Mouse (Mus musculus) MEL (cell line): Measurements from ENCODE around the gene Drg2. TPM values are rescaled to one million over a fixed set of nuclear protein-coding genes. Genes with fewer than 3 reads are reported as not detected.

Experiments used
- DNase-seq: peaks from one replicate; pipeline ENCODE4 v3.0.0; 2011; ENCODE audit warnings: low read depth, low spot score
- H3K27ac ChIP-seq: 2 replicates; pipeline ENCODE4 v1.5.1; 2012; ENCODE audit warnings: low read depth, mild to moderate bottlenecking, control low read depth, low read length, moderate library complexity; ENCODE audit not compliant: control insufficient read depth
- H3K27me3 ChIP-seq, 2 experiments: fragments of 150-350 bp in 1 of 2; sonication (generic) in 1 of 2; 2 replicates each; pipeline ENCODE4 v1.6.1; 2012; ENCODE audit warnings: low read length in 2 of 2, mild to moderate bottlenecking in 2 of 2, improper control_type of control experiment in 1 of 2, moderate library complexity in 1 of 2; ENCODE audit not compliant: insufficient read depth in 2 of 2, control insufficient read depth in 1 of 2
- H3K36me3 ChIP-seq, 2 experiments: 2 replicates each; pipeline ENCODE4 v1.6.1; 2012 to 2014; ENCODE audit warnings: low read length in 2 of 2, improper control_type of control experiment in 1 of 2, inconsistent platforms in 1 of 2, mild to moderate bottlenecking in 1 of 2; ENCODE audit not compliant: insufficient read depth in 2 of 2, control insufficient read depth in 1 of 2
- H3K4me1 ChIP-seq, 2 experiments: fragments of 150-350 bp in 1 of 2; sonication (generic) in 1 of 2; 2 replicates each; pipeline ENCODE4 v1.6.1; 2012; ENCODE audit warnings: low read length in 2 of 2, improper control_type of control experiment in 1 of 2, mild to moderate bottlenecking in 1 of 2; ENCODE audit not compliant: insufficient read depth in 2 of 2, control insufficient read depth in 1 of 2
- H3K4me3 ChIP-seq, 2 experiments: fragments of 150-350 bp in 1 of 2; sonication (generic) in 1 of 2; 2 replicates each; pipeline ENCODE4 v1.5.1; 2012; ENCODE audit warnings: low read depth in 2 of 2, low read length in 2 of 2, mild to moderate bottlenecking in 2 of 2, moderate library complexity in 2 of 2, control low read depth in 1 of 2, improper control_type of control experiment in 1 of 2; ENCODE audit not compliant: control insufficient read depth in 1 of 2, insufficient read depth in 1 of 2
- H3K79me2 ChIP-seq: 2 replicates; pipeline ENCODE4 v1.6.1; 2012; ENCODE audit warnings: mild to moderate bottlenecking, low read length, moderate library complexity; ENCODE audit not compliant: control insufficient read depth, poor library complexity, insufficient read depth
- H3K9ac ChIP-seq: 2 replicates; pipeline ENCODE4 v1.6.1; 2012; ENCODE audit warnings: low read depth, mild to moderate bottlenecking, control low read depth, low read length, moderate library complexity; ENCODE audit not compliant: control insufficient read depth, poor library complexity, severe bottlenecking
- H3K9me3 ChIP-seq: fragments of 150-350 bp; sonication (generic); replicated peaks from 2 replicates; pipeline ENCODE4 v1.6.1; 2012; ENCODE audit warnings: mild to moderate bottlenecking, low read length, improper control_type of control experiment, moderate library complexity; ENCODE audit not compliant: insufficient read depth
- CHD1 ChIP-seq: IDR thresholded peaks from 2 replicates; pipeline ENCODE4 v1.6.1; 2012; ENCODE audit warnings: low read depth, mild to moderate bottlenecking, inconsistent platforms, low read length, improper control_type of control experiment
- CHD2 ChIP-seq: IDR thresholded peaks from 2 replicates; pipeline ENCODE4 v1.6.1; 2011; ENCODE audit warnings: low read length, improper control_type of control experiment
- CTCF ChIP-seq, 3 experiments: IDR thresholded peaks in 2 of 3; conservative IDR thresholded peaks in 1 of 3; 2 replicates each; pipeline ENCODE4 v1.5.1; 2011 to 2012; ENCODE audit warnings: low read length in 3 of 3, low read depth in 2 of 3, mild to moderate bottlenecking in 2 of 3, improper control_type of control experiment in 1 of 3, inconsistent platforms in 1 of 3, mixed read lengths in 1 of 3, moderate library complexity in 1 of 3; ENCODE audit not compliant: control insufficient read depth in 1 of 3, insufficient read depth in 1 of 3, poor library complexity in 1 of 3, severe bottlenecking in 1 of 3
- ELF1 ChIP-seq: IDR thresholded peaks from 2 replicates; pipeline ENCODE4 v1.6.1; 2014; ENCODE audit warnings: low read depth, mild to moderate bottlenecking, inconsistent platforms, low read length, improper control_type of control experiment, moderate library complexity
- GABPA ChIP-seq: IDR thresholded peaks from 2 replicates; pipeline ENCODE4 v1.6.1; 2012; ENCODE audit warnings: low read depth, mild to moderate bottlenecking, inconsistent platforms, low read length, improper control_type of control experiment, moderate library complexity
- GATA1 ChIP-seq: IDR thresholded peaks from 2 replicates; pipeline ENCODE4 v1.6.1; 2011; ENCODE audit warnings: low read depth, low read length, improper control_type of control experiment
- HCFC1 ChIP-seq: IDR thresholded peaks from 2 replicates; pipeline ENCODE4 v1.6.1; 2012; ENCODE audit warnings: low read depth, mild to moderate bottlenecking, inconsistent platforms, low read length, improper control_type of control experiment, moderate library complexity
- KAT2A ChIP-seq: conservative IDR thresholded peaks from 2 replicates; pipeline ENCODE4 v1.6.1; 2012; ENCODE audit warnings: low read depth, low read length, improper control_type of control experiment, inconsistent platforms
- MAFK ChIP-seq: IDR thresholded peaks from 2 replicates; pipeline ENCODE4 v1.6.1; 2011; ENCODE audit warnings: low read depth, mild to moderate bottlenecking, low read length, improper control_type of control experiment, borderline replicate concordance
- MAX ChIP-seq: IDR thresholded peaks from 2 replicates; pipeline ENCODE4 v1.6.1; 2011; ENCODE audit warnings: low read length, improper control_type of control experiment
- MAZ ChIP-seq: IDR thresholded peaks from 2 replicates; pipeline ENCODE4 v1.6.1; 2012; ENCODE audit warnings: low read depth, mild to moderate bottlenecking, inconsistent platforms, low read length, improper control_type of control experiment
- MEF2A ChIP-seq: IDR thresholded peaks from 2 replicates; pipeline ENCODE4 v1.6.1; 2014; ENCODE audit warnings: low read depth, mild to moderate bottlenecking, inconsistent platforms, low read length, improper control_type of control experiment; ENCODE audit not compliant: poor library complexity, insufficient replicate concordance, severe bottlenecking; ENCODE audit errors: extremely low read depth
- MYB ChIP-seq: IDR thresholded peaks from 2 replicates; pipeline ENCODE4 v1.6.1; 2011; ENCODE audit warnings: mild to moderate bottlenecking, low read depth, low read length, improper control_type of control experiment
- MYC ChIP-seq: IDR thresholded peaks from 2 replicates; pipeline ENCODE4 v1.6.1; 2011; ENCODE audit warnings: low read depth, mild to moderate bottlenecking, low read length, improper control_type of control experiment, moderate library complexity
- NELFE ChIP-seq: IDR thresholded peaks from 2 replicates; pipeline ENCODE4 v1.6.1; 2011; ENCODE audit warnings: low read depth, low read length, improper control_type of control experiment
- NRF1 ChIP-seq: IDR thresholded peaks from 2 replicates; pipeline ENCODE4 v1.6.1; 2014; ENCODE audit warnings: low read depth, mild to moderate bottlenecking, inconsistent platforms, low read length, improper control_type of control experiment, moderate library complexity; ENCODE audit not compliant: poor library complexity, insufficient read depth, severe bottlenecking
- POLR2A ChIP-seq, 2 experiments: IDR thresholded peaks; 2 replicates each; pipeline ENCODE4 v1.6.1; 2011 to 2012; ENCODE audit warnings: low read length in 2 of 2, mild to moderate bottlenecking in 2 of 2, control low read depth in 1 of 2, improper control_type of control experiment in 1 of 2, low read depth in 1 of 2, moderate library complexity in 1 of 2; ENCODE audit not compliant: control insufficient read depth in 1 of 2, insufficient read depth in 1 of 2, poor library complexity in 1 of 2
- RAD21 ChIP-seq: IDR thresholded peaks from 2 replicates; pipeline ENCODE4 v1.6.1; 2011; ENCODE audit warnings: mild to moderate bottlenecking, low read depth, low read length, improper control_type of control experiment
- RCOR1 ChIP-seq: IDR thresholded peaks from 2 replicates; pipeline ENCODE4 v1.6.1; 2012; ENCODE audit warnings: low read depth, mild to moderate bottlenecking, inconsistent platforms, low read length, improper control_type of control experiment
- SIN3A ChIP-seq: IDR thresholded peaks from 2 replicates; pipeline ENCODE4 v1.6.1; 2012; ENCODE audit warnings: low read length, improper control_type of control experiment, inconsistent platforms
- SMC3 ChIP-seq: IDR thresholded peaks from 2 replicates; pipeline ENCODE4 v1.6.1; 2011; ENCODE audit warnings: low read depth, low read length, improper control_type of control experiment
- TBP ChIP-seq: IDR thresholded peaks from 2 replicates; pipeline ENCODE4 v1.8.0; 2011; ENCODE audit warnings: low read depth, low read length, improper control_type of control experiment
- TCF12 ChIP-seq: IDR thresholded peaks from 2 replicates; pipeline ENCODE4 v1.6.1; 2014; ENCODE audit warnings: low read depth, mild to moderate bottlenecking, inconsistent platforms, low read length, improper control_type of control experiment, moderate library complexity
- UBTF ChIP-seq: IDR thresholded peaks from 2 replicates; pipeline ENCODE4 v1.6.1; 2012; ENCODE audit warnings: low read depth, mild to moderate bottlenecking, inconsistent platforms, low read length, improper control_type of control experiment, moderate library complexity, borderline replicate concordance; ENCODE audit not compliant: insufficient read depth
- USF1 ChIP-seq: IDR thresholded peaks from 2 replicates; pipeline ENCODE4 v1.6.1; 2014; ENCODE audit warnings: low read depth, mild to moderate bottlenecking, inconsistent platforms, low read length, improper control_type of control experiment, moderate library complexity
- USF2 ChIP-seq, 2 experiments: IDR thresholded peaks; 2 replicates each; pipeline ENCODE4 v1.6.1; 2011 to 2012; ENCODE audit warnings: improper control_type of control experiment in 2 of 2, low read length in 2 of 2, borderline replicate concordance in 1 of 2, inconsistent platforms in 1 of 2, low read depth in 1 of 2, mild to moderate bottlenecking in 1 of 2; ENCODE audit not compliant: insufficient read depth in 1 of 2
- ZMIZ1 ChIP-seq: IDR thresholded peaks from 2 replicates; pipeline ENCODE4 v1.6.1; 2012; ENCODE audit warnings: low read depth, mild to moderate bottlenecking, inconsistent platforms, low read length, improper control_type of control experiment, moderate library complexity
- ZNF384 ChIP-seq: IDR thresholded peaks from 2 replicates; pipeline ENCODE4 v1.6.1; 2012; ENCODE audit warnings: low read depth, mild to moderate bottlenecking, inconsistent platforms, low read length, improper control_type of control experiment
- polyA plus RNA-seq, 2 experiments: library from polyadenylated mRNA; stranded (reverse) in 1 of 2; unstranded in 1 of 2; fragments of >175 nt in 1 of 2; fragments of >200 nt in 1 of 2; gene quantifications; 2 replicates each; pipeline versions ENCODE4 v1.2.1 to v1.2.4; 2012; ENCODE audit warnings: low replicate concordance in 2 of 2, low read depth in 1 of 2; ENCODE audit not compliant: insufficient read length in 2 of 2, insufficient read depth in 1 of 2, missing spikeins in 1 of 2
- total RNA-seq: library from RNA; depleted of rRNA; stranded (reverse); fragments of 300-350 nt; gene quantifications from 2 replicates; pipeline ENCODE4 v1.2.3, GENCODE M21; 2012

Gene Drg2
- total and polyA plus RNA-seq, 3 experiments: 121 to 214 (median 133) TPM

DNA sequence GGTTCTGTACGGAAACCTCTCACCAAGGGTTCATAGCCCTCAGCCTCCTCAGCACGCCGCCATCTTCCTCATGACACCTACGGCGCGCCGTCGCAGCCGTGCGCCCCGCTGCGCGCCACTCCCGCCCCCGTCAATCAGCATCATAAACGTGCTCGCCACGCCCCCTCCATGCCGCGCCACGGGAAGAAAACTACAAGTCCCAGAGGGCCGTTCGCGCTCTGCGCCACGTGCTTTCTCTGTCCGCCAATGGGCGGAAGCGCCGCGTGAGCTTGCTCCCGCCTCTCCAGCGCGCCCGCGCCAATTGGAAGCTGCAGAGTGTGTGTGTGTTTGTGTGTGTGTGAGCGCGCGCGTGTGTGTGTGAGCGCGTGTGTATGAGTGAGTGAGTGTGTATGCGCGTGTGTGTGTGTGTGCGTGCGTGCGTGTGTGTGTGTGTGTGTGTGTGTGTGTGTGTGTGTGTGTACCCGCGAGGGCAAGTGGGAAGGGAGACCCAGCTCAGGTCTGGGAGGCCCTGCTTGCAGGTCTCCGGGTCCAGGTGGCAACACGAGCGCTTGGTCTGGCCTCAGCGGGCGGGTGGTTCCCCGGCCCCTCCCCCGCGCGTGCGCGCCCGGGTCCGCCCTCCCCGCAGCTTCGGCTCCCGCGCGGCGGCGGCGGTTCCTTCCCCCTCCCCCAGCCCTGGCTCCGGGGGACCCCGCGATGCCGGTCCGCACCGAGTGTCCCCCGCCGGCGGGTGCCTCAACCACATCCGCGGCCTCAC, 37.3 kb upstream of the Drg2 start, which contains the start of gene Gid4 (continued):
- TF ChIP-seq ELF1 (peak; percentile 74; the same call in 1 of the 2 replicates), MYC (peak; percentile 97), POLR2A (IDR thresholded peaks at IDR 0.05; ENCODE audit: control insufficient read depth in 1 of 2, insufficient read depth in 1 of 2, low read depth in 1 of 2, low read length in 2 of 2, poor library complexity in 1 of 2) (peak; percentile 76 to 90), MYB (no peak), ZNF384 (no peak), MAX (peak; percentile 100), MEF2A (0 out of 2 replicates have a peak, but pooled peaks have one; percentile 11), USF2 (IDR thresholded peaks at IDR 0.05; ENCODE audit: borderline replicate concordance in 1 of 2, insufficient read depth in 1 of 2, low read depth in 1 of 2, low read length in 2 of 2) (peak; percentile 85 to 96; a peak in 3 of 4 replicates), MAZ (peak; percentile 13), RAD21 (no peak), CTCF (IDR thresholded peaks at IDR 0.05 in 2 of 3, conservative IDR thresholded peaks at IDR 0.05 in 1 of 3; ENCODE audit: control insufficient read depth in 1 of 3, insufficient read depth in 1 of 3, low read depth in 2 of 3, low read length in 3 of 3, poor library complexity in 1 of 3, severe bottlenecking in 1 of 3) (no peak), CHD2 (peak; percentile 64; the same call in 1 of the 2 replicates), GATA1 (no peak), SIN3A (peak; percentile 99), MAFK (no peak), TCF12 (peak; percentile 53), NRF1 (peak; percentile 80), NELFE (peak; percentile 74), KAT2A (peak; percentile 94)

DNA sequence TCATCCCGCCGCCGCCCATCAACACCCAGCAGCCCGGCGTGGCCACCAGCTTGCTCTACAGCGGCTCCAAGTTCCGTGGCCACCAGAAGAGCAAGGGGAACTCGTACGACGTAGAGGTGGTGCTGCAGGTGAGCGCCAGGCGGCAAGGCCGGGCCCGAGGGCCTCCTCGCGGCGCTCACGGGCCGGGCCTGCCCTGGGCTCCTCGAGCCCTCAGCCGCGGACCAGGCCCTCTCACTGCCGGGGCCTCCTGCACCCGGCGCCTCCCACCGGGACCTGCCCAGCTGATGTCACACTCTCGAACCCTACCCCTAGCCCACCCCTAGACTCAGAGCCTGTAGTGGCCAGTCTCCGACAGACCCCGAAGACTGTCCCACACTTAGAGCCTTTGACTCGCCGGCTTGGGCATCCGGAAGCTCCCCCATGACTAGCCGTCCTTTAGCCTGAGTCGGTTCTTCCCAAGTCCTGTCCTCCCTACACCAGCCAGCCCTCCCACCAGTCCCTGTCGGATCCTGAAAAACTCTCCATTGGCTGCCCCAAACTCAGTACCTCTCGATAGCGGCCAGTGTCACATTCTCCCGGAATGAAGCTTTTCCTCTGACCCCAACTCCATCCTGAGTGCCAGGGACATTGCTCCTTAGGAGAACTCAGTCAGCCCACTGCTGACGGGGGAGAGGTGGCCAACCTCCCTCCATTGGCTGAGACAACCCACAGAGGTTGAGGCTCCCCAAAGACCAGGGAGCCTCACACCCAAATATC, 36.5 kb upstream of the Drg2 start, which contains the start of gene Atpaf2:
Atpaf2 (minus strand) TSS at position 741 of the 756 bp plus-strand sequence.
- peaks cover 7 to 29% of the 10 kb centered on the region in 2 experiments; a peak in 3 of 4 replicates for H3K4me1 ChIP-seq
- no peak for DNase-seq

More for the DNA sequence above, 36.5 kb upstream of the Drg2 start, which contains the start of gene Atpaf2:
- H3K4me3 ChIP-seq: peak within 1 kb of the TSS; percentile 91 to 96
- no peak for TF ChIP-seq UBTF
- TF ChIP-seq SMC3: no peak
- TF ChIP-seq MAZ: 0 out of 2 replicates have a peak, but pooled peaks have one; percentile 3
- peak; percentile 16; the same call in 1 of the 2 replicates for TF ChIP-seq ZMIZ1
- no peak for TF ChIP-seq RCOR1
- no peak for TF ChIP-seq CHD2
- TF ChIP-seq POLR2A (IDR thresholded peaks at IDR 0.05; ENCODE audit: control insufficient read depth in 1 of 2, insufficient read depth in 1 of 2, low read depth in 1 of 2, low read length in 2 of 2, poor library complexity in 1 of 2): peak in 1 of 2 experiments; percentile 1; a peak in 1 of 4 replicates
- TF ChIP-seq TBP: no peak
- TF ChIP-seq USF1: no peak
- no peak for TF ChIP-seq GABPA
- TF ChIP-seq CHD1: no peak
- peak; percentile 16; the same call in 1 of the 2 replicates for TF ChIP-seq HCFC1
- TF ChIP-seq MAX: no peak; the same call in 1 of the 2 replicates
- peak within 1 kb of the TSS; percentile 60 for H3K27ac ChIP-seq
- no peaks in the 10 kb centered on the region for H3K27me3 ChIP-seq
- H3K9ac ChIP-seq: peak within 1 kb of the TSS; percentile 90
- H3K79me2 ChIP-seq: peaks cover 40% of the 10 kb centered on the region
- H3K9me3 ChIP-seq: no peaks in the 10 kb centered on the region
- H3K36me3 ChIP-seq: peaks cover 0 to 24% of the 10 kb centered on the region in 2 experiments; a peak in 2 of 4 replicates
